Mouse (Mus musculus): ENCODE measurements around the gene Rps27a. TPM values are rescaled to one million over a fixed set of nuclear protein-coding genes. Genes with fewer than 3 reads are reported as not detected.
"Not testable (repeated sequence)": the region's sequence is repeated elsewhere in the genome, so short reads cannot be mapped to it uniquely, and the experiment has no call there.

Rps27a gene
- total RNA-seq (2017), result 741 to 1,421 TPM (median 1,167 TPM) in 3 replicates

GRCm38 (mm10) chr11:29547752-29548503 lies at the start of gene Rps27a, which contains the start of gene Clhc1:
TSS of gene Rps27a (minus strand) at chr11:29548109.
TSS of gene Clhc1 (plus strand) at chr11:29547950.
- ATAC-seq (replicated peaks; ENCODE audit: insufficient number of reproducible peaks, low FRiP score, low TSS enrichment, poor library complexity, severe bottlenecking), result peak; percentile 89

- no peak for ATAC-seq (replicated peaks; ENCODE audit: insufficient number of reproducible peaks, low FRiP score, low TSS enrichment, poor library complexity, severe bottlenecking)
These were observed 49.2 kb upstream of the Rps27a start for GRCm38 (mm10) chr11:29597159-29597558.

DNA sequence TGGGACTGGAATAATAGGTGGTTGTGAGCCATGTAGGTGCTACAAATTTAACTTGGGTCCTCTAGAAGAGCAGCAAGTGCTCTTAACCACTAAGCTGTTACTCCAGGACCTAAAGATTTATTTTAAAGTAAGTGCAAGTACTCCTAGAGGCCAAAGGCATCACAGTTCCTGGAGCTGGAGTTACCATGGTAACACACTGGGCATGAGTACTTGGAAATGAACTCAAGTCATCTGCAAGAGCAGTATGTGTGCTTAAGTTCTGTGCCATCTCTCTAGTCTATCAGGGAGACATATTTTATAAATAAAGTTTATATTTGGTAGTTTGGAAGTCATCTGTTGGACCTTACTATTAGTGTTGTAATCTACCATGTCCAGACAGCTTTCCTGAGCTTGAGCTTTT lies 47.3 kb upstream of the Rps27a start:
- ATAC-seq (replicated peaks; ENCODE audit: insufficient number of reproducible peaks, low FRiP score, low TSS enrichment, poor library complexity, severe bottlenecking), result no peak

DNA sequence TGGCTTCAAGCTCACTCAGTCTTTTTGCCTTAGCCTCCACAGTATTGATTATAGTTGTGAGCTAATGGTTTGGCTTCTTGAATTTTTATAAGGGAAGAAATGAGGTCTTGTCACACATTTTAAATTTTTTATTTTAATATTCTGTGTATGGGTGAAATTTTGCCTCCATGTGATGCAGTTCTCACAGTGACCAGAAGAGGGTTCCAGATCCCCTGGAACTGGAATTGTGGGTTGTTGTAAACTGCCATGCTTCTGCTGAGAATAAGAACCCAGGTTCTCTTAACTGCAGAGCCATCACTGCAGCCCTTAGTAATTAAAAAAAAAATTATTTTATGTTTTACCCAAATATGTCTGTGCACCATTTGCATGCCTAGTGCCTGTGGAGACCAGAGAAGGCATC lies 31.7 kb upstream of the Rps27a start:
- no peak for ATAC-seq (replicated peaks; ENCODE audit: insufficient number of reproducible peaks, low FRiP score, low TSS enrichment, poor library complexity, severe bottlenecking)

GRCm38 (mm10) chr11:29572656-29573055 lies 24.7 kb upstream of the Rps27a start:
- ATAC-seq (replicated peaks; ENCODE audit: insufficient number of reproducible peaks, low FRiP score, low TSS enrichment, poor library complexity, severe bottlenecking), result no peak

GRCm38 (mm10) chr11:29571536-29571935 lies 23.6 kb upstream of the Rps27a start:
- ATAC-seq (replicated peaks; ENCODE audit: insufficient number of reproducible peaks, low FRiP score, low TSS enrichment, poor library complexity, severe bottlenecking), result no peak

DNA sequence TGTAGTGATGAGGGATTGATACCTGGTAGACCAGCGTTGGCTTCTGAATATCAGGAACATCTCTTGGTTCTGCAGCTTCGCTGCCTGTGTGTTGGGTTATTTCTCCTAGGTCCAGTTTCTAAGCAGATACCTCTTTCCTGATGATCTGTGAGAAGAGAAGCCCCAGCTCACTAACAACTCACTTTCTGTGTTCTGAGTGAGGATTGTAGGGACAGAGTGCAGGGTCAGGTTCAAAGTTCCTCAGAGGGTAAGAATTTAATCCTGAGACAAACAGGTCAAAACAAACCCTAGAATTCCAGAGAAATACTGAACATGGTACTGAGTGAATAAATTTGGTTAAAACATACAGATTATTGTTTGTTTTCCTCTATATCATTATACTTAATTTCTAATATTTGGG lies 15.5 kb upstream of the Rps27a start:
- no peak for ATAC-seq (replicated peaks; ENCODE audit: insufficient number of reproducible peaks, low FRiP score, low TSS enrichment, poor library complexity, severe bottlenecking)

DNA sequence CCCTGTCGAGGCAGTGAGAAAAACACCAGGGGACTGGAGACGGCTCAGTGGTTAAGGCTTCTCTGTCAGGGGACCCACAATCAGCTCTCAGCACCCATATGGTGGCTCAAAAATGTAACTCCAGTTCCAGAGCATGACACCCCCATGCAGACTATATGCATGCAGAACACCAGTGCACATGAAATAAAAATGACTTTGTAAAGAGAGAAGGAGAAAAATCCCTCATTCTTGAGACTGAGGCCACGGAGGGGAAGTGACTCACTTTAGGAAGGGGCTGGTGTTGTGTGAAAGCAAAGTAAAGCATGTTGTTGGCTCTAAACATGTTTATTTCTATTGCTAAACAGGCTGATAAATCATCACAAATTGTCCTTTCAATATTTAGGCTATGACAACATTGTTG lies 13.1 kb upstream of the Rps27a start:
- ATAC-seq (replicated peaks; ENCODE audit: insufficient number of reproducible peaks, low FRiP score, low TSS enrichment, poor library complexity, severe bottlenecking), result no peak

GRCm38 (mm10) chr11:29560452-29560851 lies 12.5 kb upstream of the Rps27a start:
- no peak for ATAC-seq (replicated peaks; ENCODE audit: insufficient number of reproducible peaks, low FRiP score, low TSS enrichment, poor library complexity, severe bottlenecking)

- ATAC-seq (replicated peaks; ENCODE audit: insufficient number of reproducible peaks, low FRiP score, low TSS enrichment, poor library complexity, severe bottlenecking), result 0 out of 2 replicates have a peak, but pooled peaks have one; percentile 30
These were observed 1.5 kb upstream of the Rps27a start for GRCm38 (mm10) chr11:29549425-29549778.

- ATAC-seq (replicated peaks; ENCODE audit: insufficient number of reproducible peaks, low FRiP score, low TSS enrichment, poor library complexity, severe bottlenecking), result no peak
These were observed 855 bp upstream of the Rps27a start for GRCm38 (mm10) chr11:29548504-29549424.

- peak; percentile 1; the same call in 1 of the 2 replicates for ATAC-seq (replicated peaks; ENCODE audit: insufficient number of reproducible peaks, low FRiP score, low TSS enrichment, poor library complexity, severe bottlenecking)
These were observed 609 bp downstream of the Rps27a start for GRCm38 (mm10) chr11:29547249-29547751.

DNA sequence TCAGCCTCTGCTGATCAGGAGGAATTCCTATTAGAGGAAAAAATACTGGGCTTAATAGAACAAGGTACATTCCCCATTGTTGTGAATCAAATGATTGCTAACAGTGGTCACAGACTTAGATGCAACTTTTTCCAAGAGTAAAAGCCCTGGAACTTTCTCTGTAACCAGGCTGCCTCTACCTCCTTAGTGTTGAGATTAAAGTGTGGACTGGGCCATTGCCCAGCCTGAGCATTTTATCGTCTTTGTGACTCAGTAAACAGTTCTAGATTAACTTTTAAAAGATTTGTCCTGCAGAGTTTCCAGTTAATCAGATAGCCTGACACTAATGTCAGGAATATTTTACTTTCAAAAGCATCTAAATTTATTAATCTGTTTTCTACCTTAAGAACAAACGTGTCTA lies 1.1 kb downstream of the Rps27a start:
- no peak for ATAC-seq (replicated peaks; ENCODE audit: insufficient number of reproducible peaks, low FRiP score, low TSS enrichment, poor library complexity, severe bottlenecking)

DNA sequence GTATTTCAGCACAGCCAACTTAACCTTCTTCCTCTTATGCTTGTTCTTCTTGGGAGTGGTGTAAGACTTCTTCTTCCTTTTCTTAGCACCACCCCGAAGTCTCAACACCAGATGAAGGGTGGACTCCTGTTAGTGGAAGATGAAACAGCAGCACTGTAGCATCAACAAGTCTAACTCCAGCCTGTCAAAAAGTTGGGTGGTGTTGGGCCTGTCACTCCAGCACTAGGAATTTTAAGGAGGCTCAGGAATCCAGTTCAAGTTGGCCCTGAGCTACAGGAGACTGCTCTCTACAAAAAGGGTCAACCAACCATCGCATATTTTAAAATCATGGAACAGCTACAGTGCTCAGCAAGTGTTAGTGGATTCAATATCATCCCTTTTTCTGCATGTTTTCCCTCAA lies 1.6 kb downstream of the Rps27a start:
- not testable (repeated sequence) for ATAC-seq (replicated peaks; ENCODE audit: insufficient number of reproducible peaks, low FRiP score, low TSS enrichment, poor library complexity, severe bottlenecking)

- ATAC-seq (replicated peaks; ENCODE audit: insufficient number of reproducible peaks, low FRiP score, low TSS enrichment, poor library complexity, severe bottlenecking), result not testable (repeated sequence)
These were observed 2.7 kb downstream of the Rps27a start for GRCm38 (mm10) chr11:29545150-29545752.

DNA sequence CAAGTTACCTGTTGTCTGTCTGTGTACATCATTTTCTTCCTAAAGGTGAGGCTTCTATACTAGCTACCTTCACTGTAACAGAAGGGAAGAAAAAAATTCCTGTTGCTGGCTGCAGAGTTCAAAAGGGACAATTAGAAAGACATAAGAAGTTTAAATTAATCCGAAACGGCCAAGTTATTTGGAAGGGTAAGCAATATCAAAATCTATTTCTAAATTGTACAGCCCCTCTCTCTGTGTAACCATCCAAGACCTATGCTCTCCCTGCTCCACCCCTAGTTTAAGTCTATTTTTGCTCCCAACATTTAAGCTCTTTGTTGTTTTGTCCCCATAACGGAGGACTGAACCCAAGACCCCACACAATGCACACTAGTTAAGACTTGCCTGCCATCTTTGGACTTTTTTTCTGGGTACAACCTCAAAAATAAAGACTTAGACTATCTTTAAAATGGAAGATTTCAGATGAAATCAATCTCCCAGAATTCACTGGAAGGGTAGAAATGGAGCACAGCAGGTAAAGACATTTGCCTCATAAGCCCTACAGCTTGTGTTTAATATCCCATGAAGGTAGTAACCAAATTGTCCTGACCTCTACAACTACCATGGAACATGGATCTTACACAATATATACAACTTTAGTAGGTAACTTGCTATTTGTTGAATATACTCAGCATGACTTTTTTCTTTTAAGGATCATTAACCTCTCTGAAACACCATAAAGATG lies 3.5 kb downstream of the Rps27a start:
- ATAC-seq (replicated peaks; ENCODE audit: insufficient number of reproducible peaks, low FRiP score, low TSS enrichment, poor library complexity, severe bottlenecking), result no peak

DNA sequence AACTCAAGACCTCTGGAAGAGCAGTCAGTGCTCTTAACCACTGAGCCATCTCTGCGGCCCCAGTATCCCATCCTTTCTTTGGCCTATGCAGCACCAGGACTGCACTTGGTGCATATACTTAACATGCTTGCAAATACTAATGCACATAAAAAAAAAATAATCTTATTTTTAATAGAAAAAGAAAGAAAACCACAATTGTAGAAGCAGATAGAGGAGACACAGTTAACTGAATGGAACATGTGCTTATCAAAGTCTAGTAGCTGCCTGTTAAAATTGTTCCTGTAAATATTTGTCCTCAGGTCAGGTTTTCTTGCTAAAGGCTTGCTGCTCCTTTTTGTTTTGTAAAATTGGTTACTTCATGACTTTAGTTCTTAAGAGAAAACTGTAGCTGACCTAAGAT lies 9.7 kb downstream of the Rps27a start:
- ATAC-seq (replicated peaks; ENCODE audit: insufficient number of reproducible peaks, low FRiP score, low TSS enrichment, poor library complexity, severe bottlenecking), result no peak

GRCm38 (mm10) chr11:29525988-29526794 lies 21.7 kb downstream of the Rps27a start, which contains the start of gene Mtif2:
TSS of gene Mtif2 (plus strand) at chr11:29526408.
- ATAC-seq (replicated peaks; ENCODE audit: insufficient number of reproducible peaks, low FRiP score, low TSS enrichment, poor library complexity, severe bottlenecking), result peak; percentile 90
